Mouse (Mus musculus): ENCODE results near the gene Klhdc2.

- TF ChIP-seq CTCF (IDR thresholded peaks at IDR 0.05; ENCODE audit: control insufficient read depth, insufficient read depth, insufficient replicate concordance, low read depth, low read length) = no peak
- TF ChIP-seq POLR2A (IDR thresholded peaks at IDR 0.05; ENCODE audit: control insufficient read depth, low read depth, low read length) = no peak
These were observed 5.7 kb downstream of the Klhdc2 start for GRCm38 (mm10) chr12:69302171-69302570.
